Mouse (Mus musculus): ENCODE data around the gene Thegl. TPM values are rescaled to one million over a fixed set of nuclear protein-coding genes. Genes with fewer than 3 reads are reported as not detected.
A peak's percentile ranks its signal among the peaks of the same experiment; 100 is the strongest.

The Thegl gene
- total RNA-seq, 2 experiments from 2014 or later, result not detected

DNA sequence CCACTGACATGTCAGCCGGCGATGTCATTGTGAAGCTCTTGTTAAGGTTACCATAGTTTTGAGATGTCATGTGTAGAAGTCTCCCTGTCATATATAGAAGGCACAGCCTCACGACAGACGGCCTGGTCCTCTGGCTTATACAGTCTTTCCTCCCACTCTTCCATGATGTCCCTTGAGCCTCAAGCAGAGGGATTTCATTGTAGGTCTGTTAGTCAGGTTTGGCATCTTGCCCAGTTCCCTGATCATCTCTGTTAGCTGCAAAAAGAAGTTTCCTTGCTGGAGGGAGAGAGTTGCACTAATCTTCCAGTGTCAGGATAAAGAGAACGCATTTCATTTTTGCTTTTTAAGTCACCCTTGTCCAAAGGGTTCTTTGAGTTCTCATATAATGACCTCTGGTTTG is 36.8 kb downstream of the Thegl start:
- DNase-seq, result no peak

DNA sequence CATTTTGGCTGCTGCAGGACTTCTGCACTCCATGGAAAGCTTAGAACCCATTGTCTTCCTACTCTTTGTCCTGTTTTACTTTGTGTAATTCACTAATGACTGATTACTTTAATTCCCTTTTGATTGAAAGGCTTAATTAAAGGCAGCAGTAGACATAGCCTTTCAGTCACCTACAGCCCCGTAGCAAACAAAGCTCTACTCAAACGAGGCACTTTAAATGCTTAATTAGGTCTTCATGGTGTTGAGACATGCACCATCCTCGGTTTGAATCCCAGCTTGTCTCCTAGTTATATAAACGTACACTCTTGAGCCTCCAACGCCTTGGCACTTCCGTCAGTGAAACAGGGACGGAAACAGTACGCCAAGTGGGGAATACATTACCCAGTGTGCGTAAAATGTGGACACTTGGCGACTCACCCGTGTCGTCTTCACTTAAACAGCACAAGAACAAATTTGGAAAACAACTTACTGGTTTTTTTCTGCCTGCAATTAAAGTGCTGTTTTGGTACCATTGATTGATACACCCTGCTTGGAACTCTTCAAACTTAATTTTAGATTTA is 41.1 kb downstream of the Thegl start:
- DNase-seq, result no peak

DNA sequence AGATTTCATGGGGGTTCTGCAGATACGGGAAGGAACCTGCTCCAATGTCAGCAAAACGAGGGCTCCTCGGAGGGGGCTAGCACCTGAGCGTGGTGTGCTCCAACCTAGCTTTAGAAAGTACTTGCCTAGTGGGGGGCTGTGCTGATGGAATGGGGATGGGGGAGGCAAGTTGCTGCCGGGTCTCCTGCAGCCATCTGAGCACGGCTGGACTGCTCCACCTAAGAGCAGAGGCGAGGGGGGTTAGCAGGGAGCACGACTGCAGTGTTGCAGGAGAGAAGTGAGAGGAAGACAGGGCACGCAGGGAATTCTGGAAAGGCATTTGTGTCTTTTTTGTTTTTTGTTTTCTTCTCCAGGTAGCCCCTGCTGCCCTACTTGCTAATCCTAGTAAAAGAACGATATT is 44.5 kb downstream of the Thegl start:
- DNase-seq, result no peak

DNA sequence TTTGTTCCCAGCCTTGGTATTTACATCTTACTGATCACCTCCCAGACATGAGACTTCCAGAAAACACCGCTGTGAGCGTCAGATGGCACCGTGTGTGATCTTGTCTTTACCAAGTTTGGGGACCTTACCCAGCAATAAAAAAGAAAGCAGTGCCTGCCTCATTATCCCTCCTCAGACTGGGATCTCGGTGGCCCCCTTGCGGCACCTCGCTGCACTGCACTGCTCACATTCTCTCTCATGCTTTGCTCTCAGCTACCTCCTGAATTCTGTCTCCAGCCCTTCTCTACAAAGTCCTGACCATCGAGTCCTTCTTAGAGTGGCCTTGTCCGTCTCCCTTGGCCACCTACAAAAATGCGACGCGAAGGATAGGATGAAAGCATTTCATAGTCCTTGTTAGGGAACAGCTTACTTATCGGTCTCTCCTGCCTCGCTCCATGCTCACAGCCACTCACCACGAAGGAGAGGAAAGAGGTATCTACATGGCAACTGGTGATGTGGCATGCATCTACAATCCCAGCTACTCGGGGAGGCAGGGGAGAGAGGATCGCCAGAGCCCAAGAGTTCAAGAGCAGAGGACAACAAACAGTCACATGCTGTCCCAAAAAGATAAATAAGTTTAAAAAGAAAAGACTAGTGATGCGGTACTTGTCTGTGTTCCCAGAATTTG is 45.7 kb downstream of the Thegl start:
- peak; percentile 84 for DNase-seq

DNA sequence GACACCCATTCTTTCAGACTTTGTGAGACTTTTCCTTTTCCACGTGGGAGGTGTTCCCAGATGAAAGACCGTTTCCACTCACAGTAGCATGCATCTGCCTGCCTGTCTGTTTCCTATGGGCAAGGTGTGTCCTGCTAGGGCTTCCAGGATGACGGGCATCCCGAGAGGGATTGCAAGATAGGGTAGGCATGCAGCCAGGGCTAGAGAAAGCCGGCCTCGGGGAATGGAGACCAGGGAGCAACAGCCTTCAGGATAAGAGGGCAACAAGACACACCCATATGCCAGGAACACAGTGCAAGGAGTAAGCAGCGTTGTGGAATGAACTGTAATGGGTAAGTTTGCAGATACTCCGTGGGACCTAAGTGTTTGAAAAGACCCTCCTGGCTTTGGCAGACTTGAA is 51.5 kb downstream of the Thegl start:
- DNase-seq, result no peak

DNA sequence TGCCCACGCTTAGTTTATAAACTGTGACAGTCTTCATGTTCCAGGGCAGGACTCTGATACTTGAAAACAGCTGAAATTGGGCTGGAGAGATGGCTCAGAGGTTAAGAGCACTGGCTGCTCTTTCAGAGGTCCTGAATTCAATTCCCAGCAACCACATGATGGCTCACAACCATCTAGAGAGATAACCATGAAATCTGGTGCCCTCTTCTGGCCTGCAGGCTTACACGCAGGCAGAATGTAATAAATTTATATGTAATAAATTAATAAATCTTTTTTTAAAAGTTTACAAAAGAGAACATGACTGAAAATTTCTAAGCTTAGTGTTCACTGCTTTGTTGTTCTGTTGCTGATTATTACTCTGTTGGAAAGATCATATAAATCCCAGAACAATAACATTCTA is 55.2 kb downstream of the Thegl start:
- DNase-seq, result no peak

DNA sequence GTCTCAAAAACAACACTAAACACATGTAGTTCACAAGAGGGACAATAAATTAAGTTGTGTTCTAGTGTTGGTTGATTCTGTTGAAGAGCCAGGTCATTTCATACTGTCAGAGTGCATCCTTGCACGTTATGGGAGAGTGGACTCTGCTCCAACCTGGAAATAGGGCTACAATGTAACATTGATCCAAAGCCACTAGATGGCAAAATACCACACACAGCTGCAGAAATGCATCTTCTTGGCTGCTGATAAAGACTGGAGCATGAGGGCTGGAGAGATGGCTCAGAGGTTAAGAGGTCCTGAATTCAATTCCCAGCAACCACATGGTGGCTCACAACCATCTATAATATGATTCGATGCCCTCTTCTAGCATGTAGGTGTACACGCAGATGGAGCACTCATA is 55.8 kb downstream of the Thegl start:
- DNase-seq, result no peak

DNA sequence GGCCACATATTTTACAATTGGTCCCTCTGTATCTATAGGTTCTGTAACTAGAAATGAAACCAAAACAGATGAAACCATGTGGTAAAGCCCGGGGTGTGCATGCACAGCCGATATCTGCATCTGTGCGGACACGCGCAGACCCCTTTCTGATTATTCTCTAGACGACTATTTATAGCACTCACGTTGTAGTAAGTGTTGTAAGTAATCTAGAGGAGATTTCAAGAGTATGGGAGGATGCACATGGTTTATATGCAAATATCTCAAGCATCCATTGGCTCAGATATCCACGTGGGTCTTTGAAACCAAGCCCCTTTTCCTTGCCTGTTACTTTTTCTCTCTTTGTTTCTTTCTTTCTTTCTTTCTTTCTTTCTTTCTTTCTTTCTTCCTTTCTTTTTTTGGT is 58.0 kb downstream of the Thegl start:
- DNase-seq, result no peak

DNA sequence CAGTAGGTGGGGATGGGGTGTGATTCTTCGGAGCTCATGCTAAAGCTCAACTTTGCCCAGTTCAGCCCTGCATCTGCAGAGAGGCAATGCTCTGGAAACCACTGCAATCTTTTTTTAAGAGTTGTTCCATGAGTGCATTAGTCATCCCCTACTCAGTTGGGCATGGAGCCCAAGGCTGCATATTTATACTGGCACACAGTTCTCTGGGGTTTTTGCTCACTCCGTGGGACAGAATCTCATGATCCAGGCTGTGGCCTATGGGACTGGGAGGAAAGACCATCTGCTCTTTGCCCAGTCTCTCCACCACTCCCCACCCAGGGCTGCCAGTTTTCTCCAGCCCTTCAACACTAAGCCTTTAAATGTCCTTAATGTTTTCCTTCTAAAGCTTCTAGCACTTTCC is 59.1 kb downstream of the Thegl start:
- DNase-seq, result peak; percentile 77

DNA sequence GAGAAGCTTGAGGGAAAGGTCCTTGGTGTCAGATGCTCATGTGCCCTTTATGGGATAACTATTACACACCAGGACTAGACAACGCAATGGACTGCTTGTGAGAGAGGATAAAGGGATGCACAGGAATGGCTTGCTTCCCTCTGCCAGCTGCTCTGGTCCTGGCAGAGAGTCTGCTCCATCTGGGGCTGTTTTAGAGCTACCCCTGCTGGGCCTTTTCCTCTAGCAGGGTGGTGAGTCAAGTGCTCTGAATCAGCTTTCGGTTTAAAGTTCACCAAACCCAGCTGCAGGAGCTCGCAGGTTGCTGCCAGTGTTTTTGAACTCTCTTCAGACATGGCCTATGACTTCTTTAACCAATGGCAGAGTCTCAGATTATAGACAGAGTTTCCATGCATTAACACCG is 60.1 kb downstream of the Thegl start:
- DNase-seq, result no peak

DNA sequence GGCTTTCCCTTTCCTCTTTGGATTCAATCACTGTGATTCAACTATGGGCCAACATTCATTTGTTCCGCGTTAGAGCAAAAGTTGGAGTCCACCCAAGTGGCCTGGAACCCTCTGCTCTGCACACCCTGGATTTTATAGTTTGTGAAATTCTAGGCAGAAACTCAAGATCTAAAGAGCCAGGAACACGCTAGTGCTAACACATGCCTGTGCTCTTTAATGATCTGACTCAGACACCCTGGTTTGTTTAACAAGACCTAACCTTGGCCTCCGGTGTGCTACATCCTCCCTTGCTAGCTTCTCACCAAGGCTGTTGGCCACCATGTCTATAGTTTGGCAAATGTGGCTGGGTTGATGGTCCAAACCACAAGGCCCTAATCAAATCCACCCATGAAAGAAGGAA is 64.9 kb downstream of the Thegl start:
- no peak for DNase-seq

DNA sequence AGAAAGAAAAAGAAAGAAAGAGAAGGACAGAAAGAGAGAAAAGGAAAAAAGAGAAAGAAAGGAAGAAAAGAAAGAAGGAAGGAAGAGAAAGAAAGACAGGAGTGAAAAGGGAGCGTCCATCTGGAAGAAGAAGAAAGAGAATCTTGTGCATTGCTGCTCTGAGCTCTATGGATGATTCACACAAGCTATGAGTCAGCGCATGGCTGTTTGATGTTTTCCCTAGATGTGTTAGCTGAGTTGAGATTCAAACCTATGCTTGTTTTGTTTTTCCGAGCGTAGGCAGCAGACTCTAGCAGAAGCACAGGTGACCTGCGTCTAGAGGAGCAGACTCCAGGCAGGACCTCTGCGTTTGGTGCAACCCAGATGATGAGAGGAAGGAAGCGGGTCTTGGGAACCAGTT is 66.9 kb downstream of the Thegl start:
- DNase-seq, result no peak

DNA sequence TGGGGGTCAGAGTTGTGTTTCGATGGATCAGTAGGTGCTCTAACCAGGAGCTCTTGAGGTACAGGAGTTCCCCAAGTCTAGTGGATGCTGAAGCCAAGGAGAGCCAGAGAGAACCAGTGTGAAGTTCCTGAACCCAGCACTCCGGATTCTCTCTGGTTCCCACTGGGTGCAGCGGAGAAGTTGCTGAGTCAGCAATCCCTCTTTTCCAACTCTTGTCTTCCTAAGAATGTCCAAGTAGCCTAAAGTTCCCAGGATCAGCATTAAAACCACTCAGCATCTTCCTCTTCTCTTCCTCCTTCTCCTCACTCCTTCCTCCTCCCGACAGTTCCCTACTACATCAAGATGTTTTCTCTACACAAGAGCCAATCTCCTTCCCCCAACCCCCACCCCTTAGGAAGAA is 68.6 kb downstream of the Thegl start:
- no peak for DNase-seq

DNA sequence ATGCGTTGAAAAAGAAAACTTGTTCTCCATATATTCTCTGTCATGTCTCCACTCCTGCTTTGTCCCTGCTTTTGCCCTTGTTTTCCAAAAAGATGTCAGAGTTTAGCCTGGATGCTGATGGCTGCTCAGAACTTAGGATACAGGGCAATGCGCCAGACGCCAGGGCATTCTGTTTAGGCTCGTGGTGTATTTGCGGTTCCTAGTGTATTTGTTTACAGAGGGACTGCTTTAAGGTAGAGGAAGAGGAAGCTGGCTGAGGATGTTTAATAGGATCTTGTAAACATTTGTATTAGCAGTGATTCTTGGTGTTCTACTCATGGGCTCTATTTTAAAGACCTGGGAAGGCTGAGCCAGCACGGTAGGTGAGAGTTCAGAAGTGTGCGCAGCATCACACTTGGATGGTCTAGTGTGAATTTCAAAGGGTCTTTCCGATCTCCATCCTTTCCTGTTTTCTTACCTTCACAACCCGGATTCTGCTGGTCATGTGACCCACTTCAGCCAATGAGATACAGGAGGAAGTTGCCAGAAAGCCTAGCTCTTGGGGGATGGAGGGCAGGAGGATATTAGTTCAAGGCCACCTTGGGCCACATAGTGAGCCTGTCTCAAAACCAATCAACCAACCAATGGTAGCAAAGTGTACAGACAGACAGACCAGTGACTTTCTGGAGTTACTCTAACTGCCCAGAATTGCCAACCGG is 70.1 kb downstream of the Thegl start:
- no peak for DNase-seq

DNA sequence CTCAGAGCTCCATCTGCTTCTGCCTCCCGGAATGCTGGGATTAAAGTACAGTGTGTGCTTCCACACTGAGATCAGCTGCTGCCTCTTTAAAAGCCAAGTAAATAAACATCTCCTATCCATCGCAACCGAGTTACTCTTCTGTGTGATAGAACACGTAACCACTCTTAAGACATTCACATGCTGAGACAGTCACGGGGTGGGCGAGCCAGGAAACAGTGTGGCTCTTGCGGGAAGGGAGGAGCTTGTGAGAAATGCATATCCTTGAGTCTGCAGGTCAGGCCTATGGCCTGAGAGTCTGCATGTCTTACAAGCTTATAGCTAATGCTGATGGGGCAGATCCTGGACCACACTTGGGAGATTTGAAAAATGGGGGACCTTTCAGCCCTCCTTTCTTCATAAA is 70.7 kb downstream of the Thegl start:
- no peak for DNase-seq

DNA sequence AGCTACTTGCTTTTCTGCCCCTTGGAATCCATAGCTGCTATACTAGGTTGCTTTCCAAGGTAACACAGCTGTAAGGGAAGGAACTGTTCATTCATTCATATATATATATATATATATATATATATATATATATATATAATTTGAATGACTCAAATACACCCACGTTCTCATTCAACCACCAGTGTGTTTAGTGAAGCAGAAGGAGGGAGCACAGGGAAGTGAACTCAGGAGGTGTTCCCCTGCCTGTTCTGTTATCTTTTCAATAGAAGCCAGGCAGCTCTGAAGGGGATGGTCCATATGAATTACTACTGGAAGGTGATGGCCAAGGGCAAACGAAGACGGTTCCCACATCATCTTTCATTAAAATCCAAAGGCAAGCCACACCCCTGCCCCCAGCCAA is 71.3 kb downstream of the Thegl start:
- no peak for DNase-seq

DNA sequence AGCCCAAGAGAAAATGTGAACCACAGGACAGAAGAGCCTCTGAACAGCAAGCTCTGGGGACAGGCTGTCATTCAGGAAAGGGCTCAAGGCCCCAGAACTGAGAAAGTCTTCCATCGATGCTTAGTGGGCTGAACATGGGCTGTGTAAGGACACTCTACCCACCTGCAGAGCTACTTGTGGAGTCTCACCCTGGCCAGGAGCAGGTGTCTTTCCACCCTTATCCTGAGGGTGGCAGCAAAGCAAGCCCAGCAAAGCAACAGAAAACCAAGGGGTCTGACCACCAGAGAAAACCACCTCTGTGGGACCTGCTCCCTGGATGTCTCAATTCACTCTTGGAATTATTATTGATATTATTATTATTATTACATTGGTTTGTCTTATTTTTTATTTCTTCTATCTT is 73.5 kb downstream of the Thegl start:
- peak; percentile 74 for DNase-seq

DNA sequence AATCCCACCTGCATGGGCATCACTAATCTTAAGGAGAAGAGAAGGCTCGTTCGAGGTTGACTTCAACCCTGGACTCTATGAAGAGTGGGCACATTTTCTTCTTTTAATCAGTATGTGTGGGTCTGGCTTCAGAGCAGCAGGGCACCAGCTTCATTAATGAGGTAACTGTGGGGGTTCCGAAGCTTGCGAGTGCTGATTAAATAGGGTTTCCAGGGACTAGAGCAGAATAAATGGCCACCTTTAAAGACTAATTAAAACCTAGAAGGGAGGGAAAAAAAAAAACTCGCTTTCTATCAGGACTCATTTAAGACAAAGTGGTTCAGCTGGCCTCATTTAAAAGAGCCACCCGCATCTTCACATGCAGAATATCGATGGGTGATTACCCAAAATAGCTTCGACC is 74.1 kb downstream of the Thegl start:
- no peak for DNase-seq

DNA sequence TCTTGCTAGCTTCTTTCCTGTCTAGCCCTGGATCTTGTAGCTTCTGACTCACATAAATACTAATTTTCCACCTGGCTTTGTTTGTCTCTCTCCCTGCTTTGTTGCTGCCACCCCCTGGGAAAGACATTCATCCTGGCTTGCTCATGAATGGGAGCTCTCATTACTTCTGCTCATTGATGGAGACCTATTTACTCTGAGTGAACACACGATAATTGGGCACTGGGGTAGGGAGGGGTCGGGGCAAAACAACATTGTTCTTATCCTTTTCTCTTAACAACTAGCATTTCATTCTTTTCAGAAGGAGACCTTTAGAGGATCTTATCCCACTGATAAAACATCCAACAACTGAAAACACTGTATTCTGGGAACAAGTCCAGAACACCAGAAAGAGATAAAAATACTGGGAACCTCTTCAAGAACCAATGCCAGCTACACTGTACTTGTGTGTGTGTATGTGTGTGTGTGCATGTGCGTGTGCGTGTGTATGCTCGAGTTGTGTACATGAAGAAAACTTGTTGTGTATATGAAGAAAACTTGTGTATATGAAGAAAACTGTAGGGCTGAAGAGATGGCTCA is 74.8 kb downstream of the Thegl start:
- DNase-seq, result no peak

DNA sequence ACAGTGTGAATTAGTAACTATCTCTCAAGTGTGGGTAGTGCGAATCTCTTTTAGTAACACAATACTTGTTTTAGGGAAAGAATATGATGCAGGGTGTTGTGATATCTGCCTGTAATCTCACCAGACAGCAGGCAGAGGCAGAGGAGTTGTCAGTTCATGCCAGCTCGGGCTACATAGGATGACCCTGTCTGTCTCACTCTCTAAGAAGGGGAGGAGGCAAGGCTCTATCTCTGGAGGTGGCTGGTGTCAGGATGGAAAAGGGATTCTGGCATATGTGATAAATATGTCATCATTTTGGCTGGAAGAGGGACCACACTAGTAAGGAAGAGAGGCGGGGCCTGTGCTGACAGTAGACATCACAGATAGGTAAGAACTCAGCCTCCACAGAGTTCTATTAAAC is 76.1 kb downstream of the Thegl start:
- DNase-seq, result no peak

DNA sequence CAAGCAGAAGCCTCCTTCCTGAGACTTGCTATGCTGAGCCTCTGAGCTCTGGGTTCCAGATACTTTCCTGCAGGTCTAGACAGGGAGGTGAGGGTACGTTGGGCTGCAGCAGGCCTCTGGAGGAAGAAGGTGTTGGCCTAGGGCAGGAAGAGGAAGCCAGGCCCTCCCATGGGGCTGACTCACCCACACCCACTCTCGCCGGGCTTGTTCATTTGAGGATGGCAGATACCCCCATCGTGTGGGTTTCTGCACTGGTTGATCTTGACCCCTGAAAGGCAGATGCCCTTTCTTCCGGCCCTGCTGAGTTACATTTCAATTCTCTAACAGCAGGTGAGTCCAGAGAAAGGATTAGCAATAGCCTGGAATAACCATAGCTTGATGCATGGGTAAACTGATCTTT is 76.7 kb downstream of the Thegl start:
- DNase-seq, result no peak

DNA sequence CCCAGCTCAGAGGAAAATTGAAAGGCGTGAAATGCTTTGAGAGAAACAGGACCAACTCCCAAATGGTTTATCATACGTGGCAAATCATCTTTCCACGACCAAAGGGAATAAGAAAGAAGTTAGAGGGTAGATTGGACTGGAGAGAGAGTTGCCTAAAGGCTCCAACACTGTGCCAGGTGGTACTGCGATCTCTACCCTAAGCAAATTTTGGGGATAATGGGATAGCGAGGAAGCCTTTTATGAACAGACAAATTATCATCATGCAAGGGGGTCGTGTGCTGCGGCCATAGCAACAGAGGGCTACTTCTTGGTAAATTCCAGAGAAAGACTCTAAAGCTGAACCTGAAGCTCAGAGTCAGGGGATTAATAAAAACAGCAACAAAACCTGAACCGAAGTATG is 78.1 kb downstream of the Thegl start:
- DNase-seq, result no peak
